Mouse (Mus musculus): ENCODE measurements at regions not wholly inside any gene's neighbourhood (a gene's known extent, or its start where the extent isn't known, plus 50 kb on each side); places are given as distances from the start of the nearest gene placed in this dataset.

DNA sequence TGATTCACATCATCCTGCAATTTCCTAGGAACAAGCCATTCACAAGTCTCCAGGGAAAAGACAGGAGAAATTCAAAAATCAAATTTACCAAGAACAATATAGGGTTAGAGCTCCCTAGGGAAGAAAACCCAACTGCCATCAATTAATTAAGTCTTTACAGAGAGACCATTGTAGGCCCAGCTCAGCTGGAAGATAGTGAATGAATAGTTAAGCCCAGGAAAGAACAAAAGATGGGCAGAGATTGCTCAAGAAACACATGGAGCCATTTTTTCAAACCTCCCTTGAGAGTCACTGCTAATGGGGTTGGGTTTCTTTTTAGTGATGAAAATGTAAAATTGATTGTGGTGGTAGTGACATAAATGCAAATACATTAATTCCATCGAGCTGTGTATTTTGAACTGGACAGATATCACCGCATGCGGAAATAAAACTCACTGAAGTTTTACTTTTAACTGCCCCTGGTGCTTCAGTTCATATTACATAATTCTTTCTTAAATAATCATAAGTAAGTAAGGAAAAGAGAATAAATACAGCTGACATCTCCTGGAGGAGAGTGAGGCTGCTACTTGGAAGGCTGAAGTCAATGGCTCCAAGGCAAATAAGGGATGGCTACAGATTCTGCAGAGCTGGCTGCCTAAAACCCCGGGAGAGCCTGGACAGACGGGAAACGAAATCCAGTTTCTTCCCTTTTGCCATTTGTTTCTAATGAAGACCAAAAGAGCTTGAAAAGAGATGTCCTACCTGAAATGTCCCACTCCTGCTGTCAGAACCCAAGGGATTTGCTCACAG, 106.5 kb downstream of the Fzd1 start:
- H3K27me3 ChIP-seq (replicated peaks; ENCODE audit: low read depth, poor library complexity, severe bottlenecking) = 0 out of 2 replicates have a peak, but pooled peaks cover 6% of the 10 kb centered on the region
- no peaks in the 10 kb centered on the region for H3K36me3 ChIP-seq (replicated peaks)
- 61% methylated on average over 6 of the region's 6 CpGs for WGBS
- H3K27ac ChIP-seq (replicated peaks) = peak overlapping the region; percentile 52
- H3K4me1 ChIP-seq = peaks cover 26% of the 10 kb centered on the region
- no peaks in the 10 kb centered on the region for H3K9me3 ChIP-seq
- H3K4me3 ChIP-seq = no peak overlapping the region
- no peak for DNase-seq (ENCODE audit: low spot score)

DNA sequence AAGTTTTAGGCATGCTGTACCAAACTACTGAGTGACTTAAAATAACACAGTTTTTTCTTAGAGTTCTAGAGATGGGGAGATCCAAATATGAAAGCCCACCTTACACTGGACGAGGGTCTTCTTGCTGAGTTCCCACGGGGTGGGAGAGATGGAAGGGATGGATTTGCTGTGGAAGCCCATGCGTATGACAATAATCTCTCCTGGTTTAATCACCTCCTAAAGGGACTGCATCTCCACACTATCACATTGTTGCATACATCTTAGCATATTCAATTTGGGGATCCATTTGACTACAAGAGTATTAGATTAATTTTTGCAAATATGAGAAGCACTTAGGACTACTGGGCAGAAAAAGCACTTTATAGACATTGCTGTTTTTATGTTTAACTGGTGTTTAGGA, 107.1 kb downstream of the Fzd1 start:
- WGBS = 73% methylated on average over 3 of the region's 3 CpGs
- 0 out of 2 replicates have a peak, but pooled peaks cover 6% of the 10 kb centered on the region for H3K27me3 ChIP-seq (replicated peaks; ENCODE audit: low read depth, poor library complexity, severe bottlenecking)
- H3K4me1 ChIP-seq = peaks cover 26% of the 10 kb centered on the region
- DNase-seq (ENCODE audit: low spot score) = no peak
- H3K27ac ChIP-seq (replicated peaks) = no peak overlapping the region; the same call in 1 of the 2 replicates
- no peaks in the 10 kb centered on the region for H3K36me3 ChIP-seq (replicated peaks)
- no peaks in the 10 kb centered on the region for H3K9me3 ChIP-seq
- H3K4me3 ChIP-seq = no peak overlapping the region

DNA sequence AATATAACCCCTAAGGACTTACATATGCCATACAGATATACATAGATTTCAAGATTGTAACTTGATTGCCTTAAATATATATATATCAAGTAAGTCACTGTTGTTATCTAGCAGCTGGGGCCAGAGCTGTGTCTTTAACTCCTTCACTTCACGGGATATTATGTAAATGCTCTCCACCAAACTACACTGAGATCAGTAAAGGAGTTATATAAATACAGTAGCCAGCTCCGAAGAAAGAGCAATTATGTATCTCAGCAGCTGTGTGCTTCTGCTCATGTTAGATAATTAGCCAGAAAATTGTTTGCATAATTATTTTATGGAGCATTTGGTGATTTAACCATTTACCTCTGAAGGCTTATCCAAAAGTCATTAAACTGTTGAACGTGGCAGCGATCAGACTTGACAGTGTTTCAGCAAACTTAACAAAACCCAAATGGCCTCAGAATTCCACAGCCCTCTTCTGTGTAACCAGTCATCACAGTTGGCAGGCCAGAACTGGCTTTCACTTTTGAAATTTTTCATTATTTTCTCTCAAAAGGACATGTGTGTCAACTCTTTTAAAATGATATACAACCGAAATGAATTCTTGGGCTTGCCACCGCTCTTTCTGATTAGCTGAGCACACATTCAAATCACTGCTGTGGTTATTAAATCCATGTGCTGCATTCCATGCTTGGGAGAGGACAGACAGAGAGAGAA, 107.8 kb downstream of the Fzd1 start:
- no peak for DNase-seq (ENCODE audit: low spot score)
- Histone ChIP-seq H3K27me3 (replicated peaks; ENCODE audit: low read depth, poor library complexity, severe bottlenecking) (0 out of 2 replicates have a peak, but pooled peaks cover 6% of the 10 kb centered on the region), H3K4me3 (no peak overlapping the region), H3K4me1 (peaks cover 26% of the 10 kb centered on the region), H3K9me3 (no peaks in the 10 kb centered on the region), H3K27ac (replicated peaks) (no peak overlapping the region), H3K36me3 (replicated peaks) (no peaks in the 10 kb centered on the region)
- 54% methylated on average over 6 of the region's 6 CpGs for WGBS

DNA sequence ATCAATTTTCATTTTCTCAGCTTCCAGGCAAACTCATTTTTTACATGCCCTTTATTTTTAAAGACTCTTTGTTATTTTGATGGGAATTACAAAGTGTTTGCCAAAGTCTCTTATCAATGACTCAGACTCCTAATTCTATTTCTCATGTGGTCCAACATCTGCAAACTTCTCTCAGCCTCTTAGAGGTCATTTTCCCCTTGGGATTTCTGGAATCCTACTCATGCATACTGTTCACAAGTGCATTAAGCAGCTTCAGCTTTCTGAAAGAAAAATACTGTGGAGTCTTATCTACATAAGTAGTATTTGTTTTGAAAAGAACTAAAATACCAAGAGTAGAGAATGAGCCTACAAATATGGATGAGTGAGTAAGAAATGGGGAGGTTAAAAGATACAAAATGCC, 116.8 kb downstream of the Fzd1 start:
- no peak for DNase-seq (ENCODE audit: low spot score)
- no peak overlapping the region for H3K27ac ChIP-seq (replicated peaks)
- H3K27me3 ChIP-seq (replicated peaks; ENCODE audit: low read depth, poor library complexity, severe bottlenecking) = no peaks in the 10 kb centered on the region
- H3K9me3 ChIP-seq = no peaks in the 10 kb centered on the region
- no peak overlapping the region for H3K4me3 ChIP-seq
- no peaks in the 10 kb centered on the region for H3K4me1 ChIP-seq
- H3K36me3 ChIP-seq (replicated peaks) = no peaks in the 10 kb centered on the region

DNA sequence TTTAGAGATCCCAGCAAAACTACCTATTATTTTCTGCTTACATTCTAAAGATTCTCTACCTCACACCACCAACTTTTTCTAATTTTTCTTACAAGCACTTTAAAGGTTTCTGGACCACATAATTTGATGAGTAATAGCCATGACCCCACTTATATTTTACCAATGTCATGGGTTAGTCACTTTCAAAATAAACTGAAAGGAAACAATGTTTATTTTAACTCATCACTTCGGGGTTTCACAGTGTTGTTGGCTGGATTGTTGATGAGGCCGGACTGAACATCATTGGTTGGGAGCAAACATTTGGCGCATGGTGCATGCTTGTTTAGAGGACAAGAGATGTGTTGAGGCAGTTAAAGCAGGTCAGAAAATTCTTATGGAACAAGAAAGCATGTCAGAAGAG, 124.1 kb downstream of the Fzd1 start:
- WGBS = 82% methylated on average over 3 of the region's 3 CpGs
- Histone ChIP-seq H3K27ac (replicated peaks) (no peak overlapping the region), H3K9me3 (no peaks in the 10 kb centered on the region), H3K27me3 (replicated peaks; ENCODE audit: low read depth, poor library complexity, severe bottlenecking) (no peaks in the 10 kb centered on the region), H3K4me3 (no peak overlapping the region), H3K4me1 (no peaks in the 10 kb centered on the region), H3K36me3 (replicated peaks) (no peaks in the 10 kb centered on the region)
- DNase-seq (ENCODE audit: low spot score) = no peak

DNA sequence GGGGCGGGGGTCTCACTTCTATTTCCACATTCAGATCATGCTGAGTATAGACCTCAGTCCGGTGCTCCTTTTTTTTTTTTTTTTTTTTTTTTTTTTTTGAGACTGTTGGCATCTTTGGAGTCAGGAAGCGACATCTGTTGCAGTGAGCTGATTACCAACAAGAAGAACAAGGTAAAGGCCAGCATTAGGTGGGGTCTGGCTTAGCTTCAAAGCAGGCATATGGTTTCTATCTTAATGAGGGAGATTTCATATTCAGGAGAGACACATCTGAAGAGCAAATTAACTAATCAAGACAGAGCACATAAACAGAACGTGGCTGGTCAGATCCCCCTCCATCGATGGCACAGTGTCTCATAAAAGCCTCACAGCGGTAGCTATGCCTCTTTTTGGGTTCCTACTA, 132.6 kb downstream of the Fzd1 start:
- H3K36me3 ChIP-seq (replicated peaks) = no peaks in the 10 kb centered on the region
- no peak for DNase-seq (ENCODE audit: low spot score)
- peaks cover 7% of the 10 kb centered on the region for H3K4me1 ChIP-seq
- H3K4me3 ChIP-seq = no peak overlapping the region
- WGBS = 87% methylated on average over 6 of the region's 6 CpGs
- no peaks in the 10 kb centered on the region for H3K27me3 ChIP-seq (replicated peaks; ENCODE audit: low read depth, poor library complexity, severe bottlenecking)
- no peaks in the 10 kb centered on the region for H3K9me3 ChIP-seq
- no peak overlapping the region for H3K27ac ChIP-seq (replicated peaks)

DNA sequence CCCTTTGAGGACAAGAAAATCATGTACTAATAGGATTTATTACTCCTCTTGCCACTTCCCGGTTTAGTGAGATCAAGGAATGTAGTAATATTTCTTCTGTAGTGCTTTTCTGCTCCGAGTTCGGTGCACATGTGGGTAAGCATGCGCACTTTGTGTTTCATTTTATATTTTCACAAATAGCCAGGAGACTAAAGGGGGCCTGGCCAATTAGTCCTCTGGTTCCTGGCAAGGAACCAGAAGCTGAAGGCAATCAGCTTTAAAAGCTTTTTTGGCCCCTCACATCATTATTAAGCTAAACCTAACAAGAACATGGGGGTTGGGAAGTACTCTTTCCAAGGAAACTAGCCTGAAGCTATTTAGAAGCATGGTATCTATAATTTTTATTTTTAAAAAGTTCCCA, 134.2 kb downstream of the Fzd1 start:
- Histone ChIP-seq H3K36me3 (replicated peaks) (no peaks in the 10 kb centered on the region), H3K27me3 (replicated peaks; ENCODE audit: low read depth, poor library complexity, severe bottlenecking) (no peaks in the 10 kb centered on the region), H3K4me1 (peaks cover 7% of the 10 kb centered on the region), H3K4me3 (no peak overlapping the region), H3K27ac (replicated peaks) (no peak overlapping the region), H3K9me3 (no peaks in the 10 kb centered on the region)
- WGBS = 85% methylated on average over 4 of the region's 4 CpGs
- no peak for DNase-seq (ENCODE audit: low spot score)

DNA sequence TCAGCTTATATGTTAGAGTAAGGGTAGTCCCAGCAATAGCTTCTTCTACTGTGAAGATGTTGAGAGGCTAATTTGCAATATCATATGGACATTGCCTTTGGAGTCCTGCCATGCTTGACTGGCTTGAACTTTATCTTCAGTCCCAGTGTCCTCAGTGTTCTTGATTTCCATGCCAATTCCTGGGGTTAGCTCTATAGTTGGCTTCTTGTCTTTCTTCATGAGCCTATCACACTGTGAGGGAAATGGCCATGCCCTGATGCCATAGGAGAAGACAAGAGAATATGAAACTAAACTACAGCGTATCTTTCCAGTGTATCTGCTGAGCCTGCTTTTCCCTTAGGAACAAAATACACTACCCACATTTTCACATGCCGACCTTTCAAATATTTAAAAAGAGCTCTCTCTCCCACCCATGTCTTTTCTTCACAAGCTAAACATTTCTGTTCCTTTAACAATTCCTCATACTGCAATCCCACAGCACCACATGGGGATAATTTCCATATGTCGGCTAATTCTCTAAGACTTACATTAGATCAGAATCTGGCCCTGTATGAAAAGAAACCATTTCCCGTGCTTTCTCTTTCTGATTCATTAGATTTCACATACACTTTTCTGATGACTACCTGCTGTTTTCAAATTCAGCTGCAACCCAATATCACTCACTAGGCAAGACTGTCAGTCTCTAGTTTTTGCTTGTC, 137.2 kb downstream of the Fzd1 start:
- 85% methylated on average over 4 of the region's 4 CpGs for WGBS
- no peak for DNase-seq (ENCODE audit: low spot score)
- no peaks in the 10 kb centered on the region for H3K9me3 ChIP-seq

DNA sequence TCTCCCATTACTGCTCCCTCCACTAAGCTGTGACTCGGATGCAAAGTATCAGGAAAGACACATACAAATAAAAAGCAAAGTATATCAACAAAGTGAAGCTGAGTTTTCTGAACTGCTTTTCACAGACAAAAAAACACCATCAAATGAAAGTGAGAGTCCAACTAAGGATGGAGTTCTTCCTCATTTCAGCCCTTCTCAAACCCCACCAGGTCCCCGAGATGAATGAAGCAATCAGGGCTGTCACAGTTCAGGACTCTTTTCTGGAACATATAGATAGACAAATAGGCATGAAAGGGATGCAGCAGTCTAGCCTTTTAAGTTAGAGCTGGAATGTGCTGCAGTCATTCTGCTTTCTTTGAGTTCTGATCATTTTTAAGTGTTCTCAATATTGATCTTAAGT, 142.6 kb downstream of the Fzd1 start:
- Histone ChIP-seq H3K9me3 (no peaks in the 10 kb centered on the region), H3K27ac (replicated peaks) (no peak overlapping the region), H3K4me3 (no peak overlapping the region), H3K4me1 (no peaks in the 10 kb centered on the region), H3K27me3 (replicated peaks; ENCODE audit: low read depth, poor library complexity, severe bottlenecking) (no peaks in the 10 kb centered on the region), H3K36me3 (replicated peaks) (no peaks in the 10 kb centered on the region)
- 84% methylated on average over 2 of the region's 2 CpGs for WGBS
- no peak for DNase-seq (ENCODE audit: low spot score)

More for the DNA sequence above, 137.2 kb downstream of the Fzd1 start:
- no peaks in the 10 kb centered on the region for H3K36me3 ChIP-seq (replicated peaks)
- H3K4me3 ChIP-seq = no peak overlapping the region
- H3K4me1 ChIP-seq = peaks cover 7% of the 10 kb centered on the region
- H3K27me3 ChIP-seq (replicated peaks; ENCODE audit: low read depth, poor library complexity, severe bottlenecking) = no peaks in the 10 kb centered on the region
- H3K27ac ChIP-seq (replicated peaks) = no peak overlapping the region

DNA sequence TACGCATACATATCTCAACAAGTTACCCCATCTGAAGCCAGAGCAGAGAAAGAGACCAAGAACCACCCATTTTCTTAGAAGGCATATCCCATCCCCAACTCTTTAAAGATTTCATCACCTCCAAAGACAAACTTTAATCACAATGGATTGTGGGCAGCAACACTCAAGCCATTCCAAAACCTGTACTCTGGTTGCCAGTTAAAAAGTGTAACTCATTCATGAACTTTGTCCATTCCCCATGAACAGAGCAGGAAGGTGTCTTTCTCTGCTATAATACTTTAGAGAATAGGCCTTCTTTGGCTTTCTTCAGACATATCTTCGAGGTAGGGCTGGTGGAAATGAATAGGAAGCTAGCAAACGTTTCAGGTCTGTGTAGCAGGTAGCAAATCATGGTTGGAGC, 160.4 kb downstream of the Fzd1 start:
- H3K27me3 ChIP-seq (replicated peaks; ENCODE audit: low read depth, poor library complexity, severe bottlenecking) = no peaks in the 10 kb centered on the region
- DNase-seq (ENCODE audit: low spot score) = no peak
- no peaks in the 10 kb centered on the region for H3K9me3 ChIP-seq

DNA sequence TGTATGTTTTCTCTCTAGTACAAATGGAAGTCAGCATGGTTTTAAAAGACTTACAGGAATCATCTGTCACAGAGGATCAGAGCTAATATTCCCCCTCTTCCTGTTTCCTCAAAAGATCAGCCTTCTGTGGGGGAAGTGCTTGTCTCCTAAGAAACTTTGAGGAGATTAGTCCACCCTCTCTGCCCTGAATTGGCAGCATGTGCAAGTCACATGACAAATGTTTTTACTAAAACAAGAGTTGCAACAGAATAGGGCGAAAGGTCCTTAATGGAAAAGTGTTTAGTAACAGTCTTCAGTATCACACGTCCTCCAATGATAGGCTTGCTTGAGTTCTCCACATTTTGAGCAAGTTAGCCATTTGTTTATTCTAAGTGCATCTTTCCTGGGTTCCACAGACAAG, 162.8 kb downstream of the Fzd1 start:
- Histone ChIP-seq H3K9me3 (no peaks in the 10 kb centered on the region), H3K36me3 (replicated peaks) (no peaks in the 10 kb centered on the region), H3K27me3 (replicated peaks; ENCODE audit: low read depth, poor library complexity, severe bottlenecking) (no peaks in the 10 kb centered on the region), H3K4me1 (0 out of 2 replicates have a peak, but pooled peaks cover 3% of the 10 kb centered on the region), H3K4me3 (no peak overlapping the region), H3K27ac (replicated peaks) (no peak overlapping the region)
- no peak for DNase-seq (ENCODE audit: low spot score)
- WGBS = 68% methylated on average over 2 of the region's 2 CpGs

More for the DNA sequence above, 160.4 kb downstream of the Fzd1 start:
- whole genome bisulfite sequencing = 91% methylated on average over 3 of the region's 3 CpGs
- no peaks in the 10 kb centered on the region for H3K36me3 ChIP-seq (replicated peaks)
- no peak overlapping the region for H3K4me3 ChIP-seq
- H3K4me1 ChIP-seq = 0 out of 2 replicates have a peak, but pooled peaks cover 3% of the 10 kb centered on the region
- H3K27ac ChIP-seq (replicated peaks) = no peak overlapping the region

DNA sequence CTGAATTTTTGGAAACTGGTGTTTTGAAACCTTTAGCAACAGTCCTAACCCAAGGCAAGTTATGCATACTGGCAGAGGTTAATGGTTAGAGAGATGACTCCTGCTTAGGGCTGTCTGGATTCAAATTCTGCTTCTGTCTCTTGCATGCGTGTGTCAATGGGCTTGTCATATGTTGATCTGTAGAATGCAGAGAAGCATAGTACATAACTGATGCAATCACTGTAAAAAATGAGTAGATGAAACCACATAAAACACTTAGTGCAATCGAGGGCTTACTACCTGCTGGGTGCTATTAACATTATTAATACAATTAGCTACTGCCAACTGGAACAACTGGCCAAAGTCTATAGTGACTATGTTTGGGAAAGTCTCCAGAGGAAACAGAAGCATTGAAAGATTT, 163.3 kb downstream of the Fzd1 start:
- Histone ChIP-seq H3K4me1 (0 out of 2 replicates have a peak, but pooled peaks cover 3% of the 10 kb centered on the region), H3K4me3 (no peak overlapping the region), H3K27ac (replicated peaks) (no peak overlapping the region), H3K27me3 (replicated peaks; ENCODE audit: low read depth, poor library complexity, severe bottlenecking) (no peaks in the 10 kb centered on the region), H3K36me3 (replicated peaks) (no peaks in the 10 kb centered on the region), H3K9me3 (no peaks in the 10 kb centered on the region)
- no peak for DNase-seq (ENCODE audit: low spot score)
- 89% methylated on average over 2 of the region's 2 CpGs for WGBS

All from embryonic facial prominence, embryonic 10.5 days (tissue).